Mouse (Mus musculus): Measurements from ENCODE around the gene Cdh16. TPM values are rescaled to one million over a fixed set of nuclear protein-coding genes. Genes with fewer than 3 reads are reported as not detected.

Gene Cdh16
- polyA plus RNA-seq (2014; fragmentation: Illumina TruSeq; extraction: RNeasy Lipid Tissue Mini Kit (QIAGEN cat#74804)) = not detected

DNA sequence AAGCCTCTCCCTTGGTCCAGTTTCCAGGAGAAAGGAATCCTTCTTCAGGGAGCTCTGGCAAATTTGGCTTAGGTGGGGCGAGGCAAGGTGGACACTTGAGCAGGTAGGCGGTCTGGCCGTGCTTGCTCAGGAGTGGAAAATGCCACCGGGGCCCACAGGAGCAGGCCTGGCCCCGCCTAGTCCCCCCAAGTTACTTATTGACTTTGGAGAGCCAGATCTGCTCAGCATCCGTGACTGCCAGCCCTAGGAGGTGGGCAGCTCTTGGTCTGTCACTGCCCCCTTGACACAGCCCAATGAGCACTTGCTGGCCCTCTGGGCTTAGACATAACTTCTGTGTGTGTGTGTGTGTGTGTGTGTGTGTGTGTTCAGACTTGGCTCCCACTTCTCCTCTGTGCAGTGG, at the start of gene Cdh16:
TSS of gene Cdh16 (minus strand) at position 236 of the 400 bp plus-strand sequence.

DNA sequence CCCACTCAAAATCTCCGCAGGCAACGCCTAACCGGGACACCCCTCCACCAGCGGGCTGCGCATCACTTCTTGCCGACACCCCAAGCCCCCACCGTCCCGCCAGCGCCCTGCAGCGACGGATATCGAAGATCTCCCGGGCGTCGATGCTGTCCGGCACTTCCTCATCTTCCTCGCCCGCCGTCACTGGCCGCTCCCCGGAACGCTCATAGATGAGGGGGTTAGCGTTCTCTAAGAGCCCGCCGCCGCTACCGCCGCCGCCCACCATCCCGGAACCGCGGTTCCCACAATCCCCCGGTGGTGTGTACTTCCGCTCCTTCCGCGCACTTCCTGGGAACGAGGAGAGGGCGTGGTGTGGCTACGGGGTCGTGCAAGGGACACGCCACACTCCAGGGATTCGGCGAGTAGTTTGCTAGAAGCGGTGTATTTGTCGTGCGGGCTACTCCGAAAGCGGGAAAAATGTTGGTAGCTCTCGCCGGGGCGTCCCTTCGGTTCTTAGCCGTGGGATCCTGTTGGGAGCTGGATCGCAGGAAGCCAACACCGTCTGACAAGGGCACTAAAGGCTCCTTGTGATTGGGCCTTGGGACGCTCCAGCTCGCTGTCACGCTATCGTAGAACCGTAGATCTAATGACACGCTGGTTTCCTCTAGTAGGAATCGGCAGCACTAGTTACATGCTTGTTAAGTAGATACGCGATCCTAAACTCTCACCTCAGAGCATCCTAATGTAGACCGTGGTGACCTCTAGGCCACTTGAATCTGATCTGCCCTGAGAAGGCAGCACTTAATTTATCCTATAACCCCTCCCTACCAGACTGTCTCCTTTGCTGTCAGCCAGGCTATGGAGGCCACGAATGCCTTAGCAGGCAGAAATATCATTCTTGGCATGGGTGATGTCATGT, 17.5 kb upstream of the Cdh16 start, which contains the start of gene Ciao2b:
TSS of gene Ciao2b (minus strand) at position 540 of the 898 bp plus-strand sequence.

DNA sequence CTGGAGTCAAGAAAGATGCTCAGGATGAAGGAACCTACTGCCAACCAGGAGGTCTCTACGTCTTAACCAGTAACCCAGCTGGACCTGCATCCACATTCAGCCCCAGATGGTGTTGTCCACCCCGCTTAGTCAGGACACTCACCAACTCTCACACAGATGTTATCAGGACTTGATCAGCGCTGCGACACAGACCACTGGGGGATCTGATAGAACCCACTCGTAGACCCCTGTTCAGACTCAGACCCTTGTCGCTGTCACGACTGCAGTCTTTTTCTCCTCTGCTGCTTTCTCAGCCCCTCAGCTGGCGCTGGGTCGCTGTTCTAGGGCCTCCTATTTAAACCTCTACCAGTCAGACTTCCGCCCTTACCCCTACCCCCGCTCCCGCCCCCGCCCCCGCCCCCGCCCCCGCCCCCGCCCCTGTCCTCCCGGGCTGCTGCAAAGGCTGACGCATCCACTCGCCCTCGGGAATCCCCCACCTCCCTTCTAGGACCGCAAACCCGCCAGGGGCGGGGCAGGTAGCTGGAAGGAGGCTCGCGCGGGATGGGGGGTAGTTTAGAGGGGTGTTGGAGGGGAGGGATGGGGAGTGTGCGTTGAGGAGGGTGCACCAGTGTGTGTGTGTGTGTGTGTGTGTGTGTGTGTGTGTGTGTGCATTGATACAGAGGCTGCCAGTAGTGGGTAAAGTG, 6.9 kb upstream of the Cdh16 start, which contains the start of gene Rrad:
TSS of gene Rrad (minus strand) at position 347 of the 683 bp plus-strand sequence.

DNA sequence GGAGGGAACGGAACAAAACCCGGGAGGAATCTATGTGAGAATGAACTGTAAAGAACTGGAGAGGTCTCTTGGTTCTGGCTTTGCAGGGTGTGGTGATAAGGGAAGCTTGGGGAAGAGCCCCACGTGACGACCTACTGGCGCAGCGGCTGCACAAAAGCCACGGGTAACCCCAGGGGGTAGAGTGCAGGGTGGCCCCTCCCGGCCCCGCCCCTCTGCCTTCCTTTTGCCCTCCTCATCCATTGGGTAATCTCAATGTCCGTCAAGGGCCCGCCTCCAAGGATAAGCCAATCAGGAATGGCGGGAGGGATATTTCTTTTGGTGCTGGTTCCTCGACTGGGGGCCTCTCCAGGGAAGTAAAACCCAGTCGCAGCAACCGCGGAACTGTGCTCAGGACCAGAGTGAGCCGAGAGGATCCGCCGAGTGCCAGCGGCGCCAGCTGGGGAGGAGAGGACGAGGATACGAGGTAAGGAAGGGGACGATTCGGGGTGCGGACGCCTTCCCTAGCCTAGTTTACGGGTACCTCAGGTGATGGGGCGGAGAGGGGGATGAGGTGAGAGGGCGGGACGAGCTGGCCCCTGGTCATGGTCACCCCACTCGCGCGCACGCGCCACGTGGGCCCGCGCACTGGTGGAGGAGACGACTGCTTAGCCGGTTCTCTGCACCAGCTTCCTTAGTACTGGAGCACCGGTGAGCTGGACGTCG, 32.9 kb downstream of the Cdh16 start, which contains the start of gene Pdp2:
TSS of gene Pdp2 (plus strand) at position 319 of the 702 bp plus-strand sequence.

Other genes with a start within 250 kb of the Cdh16 start
- 39.0 TPM for gene Cmtm4, start 228.6 kb downstream of the Cdh16 start, polyA plus RNA-seq (2014; fragmentation: Illumina TruSeq; extraction: RNeasy Lipid Tissue Mini Kit (QIAGEN cat#74804))
- 117 TPM for gene Dync1li2, start 181.3 kb downstream of the Cdh16 start, polyA plus RNA-seq (2014; fragmentation: Illumina TruSeq; extraction: RNeasy Lipid Tissue Mini Kit (QIAGEN cat#74804))
- 3.6 TPM for gene Terb1, start 114.5 kb downstream of the Cdh16 start, polyA plus RNA-seq (2014; fragmentation: Illumina TruSeq; extraction: RNeasy Lipid Tissue Mini Kit (QIAGEN cat#74804))
- gene Nae1, start 89.8 kb downstream of the Cdh16 start, polyA plus RNA-seq (2014; fragmentation: Illumina TruSeq; extraction: RNeasy Lipid Tissue Mini Kit (QIAGEN cat#74804)) = 383 TPM
- 0.26 TPM for gene Car7, start 89.7 kb downstream of the Cdh16 start, polyA plus RNA-seq (2014; fragmentation: Illumina TruSeq; extraction: RNeasy Lipid Tissue Mini Kit (QIAGEN cat#74804))
- gene Pdp2, start 32.9 kb downstream of the Cdh16 start, polyA plus RNA-seq (2014; fragmentation: Illumina TruSeq; extraction: RNeasy Lipid Tissue Mini Kit (QIAGEN cat#74804)) = 14.8 TPM
- gene Rrad, start 6.9 kb upstream of the Cdh16 start, polyA plus RNA-seq (2014; fragmentation: Illumina TruSeq; extraction: RNeasy Lipid Tissue Mini Kit (QIAGEN cat#74804)) = not detected
- 0.83 TPM for gene Ciao2b, start 17.6 kb upstream of the Cdh16 start, polyA plus RNA-seq (2014; fragmentation: Illumina TruSeq; extraction: RNeasy Lipid Tissue Mini Kit (QIAGEN cat#74804))
- gene Ces2a, start 109.6 kb upstream of the Cdh16 start, polyA plus RNA-seq (2014; fragmentation: Illumina TruSeq; extraction: RNeasy Lipid Tissue Mini Kit (QIAGEN cat#74804)) = not detected
- 0.17 TPM for gene Ces2b, start 207.2 kb upstream of the Cdh16 start, polyA plus RNA-seq (2014; fragmentation: Illumina TruSeq; extraction: RNeasy Lipid Tissue Mini Kit (QIAGEN cat#74804))
- not detected for gene Ces2c, start 222.7 kb upstream of the Cdh16 start, polyA plus RNA-seq (2014; fragmentation: Illumina TruSeq; extraction: RNeasy Lipid Tissue Mini Kit (QIAGEN cat#74804))